Mouse (Mus musculus): ENCODE measurements around the gene Myo18a.
"Not testable (repeated sequence)": the region's sequence is repeated elsewhere in the genome, so short reads cannot be mapped to it uniquely, and the experiment has no call there.

Gene Myo18a

GRCm38 (mm10) chr11:77762783-77763672 lies at the start of gene Myo18a:
TSS of gene Myo18a (plus strand) at chr11:77763246.
- in situ Hi-C loops (cut with MboI, MseI), result no loop called here

- in situ Hi-C loops (cut with MboI, MseI), result no loop called here
These were observed 49.3 kb upstream of the Myo18a start for GRCm38 (mm10) chr11:77713736-77714135.

- in situ Hi-C loops (cut with MboI, MseI), result no loop called here
These were observed 44.0 kb upstream of the Myo18a start for GRCm38 (mm10) chr11:77719055-77719454.

- in situ Hi-C loops (cut with MboI, MseI), result loop anchor here (5.0 kb wide), 1 partner anchor 169 kb away; no protein-coding TSS in a partner anchor
These were observed 41.7 kb upstream of the Myo18a start for GRCm38 (mm10) chr11:77721389-77721788.

- in situ Hi-C loops (cut with MboI, MseI), result loop anchor here (5.0 kb wide), 1 partner anchor 172 kb away; no protein-coding TSS in a partner anchor
These were observed 38.3 kb upstream of the Myo18a start for GRCm38 (mm10) chr11:77724766-77725165.

GRCm38 (mm10) chr11:77725183-77725582 lies 37.9 kb upstream of the Myo18a start, which contains the start of gene Cryba1:
TSS of gene Cryba1 (minus strand) at chr11:77725283.
- in situ Hi-C loops (cut with MboI, MseI), result no loop called here

- in situ Hi-C loops (cut with MboI, MseI), result no loop called here
These were observed 34.5 kb upstream of the Myo18a start for GRCm38 (mm10) chr11:77728587-77728986.

GRCm38 (mm10) chr11:77737289-77737688 lies 25.8 kb upstream of the Myo18a start:
- in situ Hi-C loops (cut with MboI, MseI), result no loop called here

GRCm38 (mm10) chr11:77738555-77738954 lies 24.5 kb upstream of the Myo18a start:
- in situ Hi-C loops (cut with MboI, MseI), result no loop called here

GRCm38 (mm10) chr11:77743966-77744365 lies 19.1 kb upstream of the Myo18a start:
- in situ Hi-C loops (cut with MboI, MseI), result loop anchor here (5.0 kb wide), 2 partner anchors 73 to 213 kb away; no protein-coding TSS in a partner anchor

GRCm38 (mm10) chr11:77746652-77747051 lies 16.4 kb upstream of the Myo18a start:
- in situ Hi-C loops (cut with MboI, MseI), result no loop called here

- in situ Hi-C loops (cut with MboI, MseI), result not testable (repeated sequence)
These were observed 15.9 kb upstream of the Myo18a start for GRCm38 (mm10) chr11:77747103-77747502.

GRCm38 (mm10) chr11:77748996-77749395 lies 14.1 kb upstream of the Myo18a start:
- in situ Hi-C loops (cut with MboI, MseI), result no loop called here

- in situ Hi-C loops (cut with MboI, MseI), result no loop called here
These were observed 10.5 kb upstream of the Myo18a start for GRCm38 (mm10) chr11:77752525-77752924.

- in situ Hi-C loops (cut with MboI, MseI), result no loop called here
These were observed 9.6 kb upstream of the Myo18a start for GRCm38 (mm10) chr11:77753469-77753868.

GRCm38 (mm10) chr11:77760031-77760430 lies 3.0 kb upstream of the Myo18a start:
- in situ Hi-C loops (cut with MboI, MseI), result no loop called here

- in situ Hi-C loops (cut with MboI, MseI), result no loop called here
These were observed 761 bp downstream of the Myo18a start for GRCm38 (mm10) chr11:77763673-77764340.

GRCm38 (mm10) chr11:77764694-77765458 lies 1.8 kb downstream of the Myo18a start:
- in situ Hi-C loops (cut with MboI, MseI), result no loop called here

- in situ Hi-C loops (cut with MboI, MseI), result no loop called here
These were observed 2.4 kb downstream of the Myo18a start for GRCm38 (mm10) chr11:77765459-77765777.

- in situ Hi-C loops (cut with MboI, MseI), result no loop called here
These were observed 3.4 kb downstream of the Myo18a start for GRCm38 (mm10) chr11:77766351-77767001.

- in situ Hi-C loops (cut with MboI, MseI), result no loop called here
These were observed 6.5 kb downstream of the Myo18a start for GRCm38 (mm10) chr11:77769496-77769895.
